9 mouse cellular contexts compared by ENCODE assay signal in the genomic region with DNA sequence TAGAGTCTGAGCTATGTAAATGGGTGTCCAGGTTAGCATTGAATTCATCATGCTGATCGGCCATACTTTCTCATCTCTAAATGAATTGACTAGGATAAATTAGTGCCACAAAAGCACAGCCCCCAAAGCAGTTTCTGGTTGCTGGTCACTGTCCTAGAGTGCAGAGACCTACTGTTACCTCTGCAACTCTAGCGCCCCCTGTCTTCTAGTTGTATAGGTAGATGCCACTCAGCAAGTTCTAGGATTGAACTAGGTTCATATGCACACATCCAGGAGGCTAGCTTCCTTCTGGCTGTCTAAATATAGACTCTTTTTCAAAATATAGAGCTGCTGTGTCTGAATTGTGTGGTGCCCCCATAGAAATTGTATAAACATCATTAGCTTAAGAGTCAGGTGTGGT.
DNase-seq lines count a peak whose midpoint lies in the region; ATAC-seq and TF ChIP-seq lines count a peak whose summit lies in the region.
"Had no signal": no experiment of that assay in that cellular context is flagged by ENCODE, and none has a peak within 500 bp of the region (broad histone marks: within the 10 kb centered on the region; RNA-seq: fewer than 3 reads in every experiment).

No protein-coding gene starts in this region.

- H3K9ac ChIP-seq in heart, adult 2 months (ENCODE audit: low read depth, low read length) = no peak overlapping the region
- no peak overlapping the region for H3K9ac ChIP-seq in heart, embryonic 11.5 days (ENCODE audit: low read depth, low read length)
- H3K9ac ChIP-seq in neural tube, embryonic 15.5 days (replicated peaks) = no peak overlapping the region
- H3K9ac ChIP-seq in hindbrain, embryonic 16.5 days (ENCODE audit: low read depth, low read length) = no peak overlapping the region

- no peak overlapping the region for H3K27ac ChIP-seq in heart, adult 2 months
- no peak overlapping the region for H3K27ac ChIP-seq in heart, embryonic 11.5 days (ENCODE audit: low read depth, low read length)
- H3K27ac ChIP-seq in neural tube, embryonic 15.5 days (replicated peaks) = no peak overlapping the region
- H3K27ac ChIP-seq in cortical plate, adult 2 months (ENCODE audit: insufficient read depth, low read length) = no peak overlapping the region
- H3K27ac ChIP-seq in hindbrain, embryonic 16.5 days (ENCODE audit: low read depth, low read length) = no peak overlapping the region

- no peak overlapping the region for H3K4me3 ChIP-seq in heart, adult 2 months
- no peak overlapping the region for H3K4me3 ChIP-seq in heart, embryonic 11.5 days (ENCODE audit: low read depth, low read length)
- H3K4me3 ChIP-seq in neural tube, embryonic 15.5 days (replicated peaks) = no peak overlapping the region
- no peak overlapping the region for H3K4me3 ChIP-seq in cortical plate, adult 2 months (ENCODE audit: insufficient read depth, low read length)
- no peak overlapping the region for H3K4me3 ChIP-seq in hindbrain, embryonic 16.5 days (ENCODE audit: low read length)

- H3K79me2 ChIP-seq in heart, adult 2 months (replicated peaks; ENCODE audit: control insufficient read depth, insufficient read depth, low read length) = no peaks in the 10 kb centered on the region

- no peak for TF ChIP-seq EP300 in heart, adult 2 months (IDR thresholded peaks at IDR 0.05; ENCODE audit: insufficient read depth, low read depth, low read length)

- intact Hi-C loops in heart, adult 2 months (cut with DNase I) = loop anchor here (5.0 kb wide), 1 partner anchor 34 kb away; no protein-coding TSS in a partner anchor

- 50% methylated on average over 2 of the region's 2 CpGs for WGBS in heart, adult 2 months
- WGBS in heart, embryonic 11.5 days (ENCODE audit: insufficient replicate concordance) = 50% methylated on average over 2 of the region's 2 CpGs
- WGBS in neural tube, embryonic 15.5 days = 49% methylated on average over 2 of the region's 2 CpGs
- WGBS in hindbrain, embryonic 16.5 days = 45% methylated on average over 2 of the region's 2 CpGs

- no peaks in the 10 kb centered on the region for H3K27me3 ChIP-seq in heart, adult 2 months (ENCODE audit: control insufficient read depth, insufficient read depth, low read length)
- H3K27me3 ChIP-seq in heart, embryonic 11.5 days (ENCODE audit: control insufficient read depth, insufficient read depth, low read length) = no peaks in the 10 kb centered on the region
- no peaks in the 10 kb centered on the region for H3K27me3 ChIP-seq in neural tube, embryonic 15.5 days (replicated peaks)
- no peaks in the 10 kb centered on the region for H3K27me3 ChIP-seq in hindbrain, embryonic 16.5 days (replicated peaks; ENCODE audit: control insufficient read depth, insufficient read depth, low read length)

- TF ChIP-seq POLR2A in heart, adult 2 months (IDR thresholded peaks at IDR 0.05; ENCODE audit: insufficient read depth, low read depth, low read length) = no peak
- TF ChIP-seq POLR2A in cortical plate, adult 2 months (IDR thresholded peaks at IDR 0.05; ENCODE audit: extremely low read depth, insufficient read depth, low read length) = no peak

- H3K36me3 ChIP-seq in heart, adult 2 months (ENCODE audit: control insufficient read depth, insufficient read depth, low read length) = no peaks in the 10 kb centered on the region
- H3K36me3 ChIP-seq in heart, embryonic 11.5 days (ENCODE audit: control insufficient read depth, insufficient read depth, low read length) = no peaks in the 10 kb centered on the region
- no peaks in the 10 kb centered on the region for H3K36me3 ChIP-seq in neural tube, embryonic 15.5 days
- no peaks in the 10 kb centered on the region for H3K36me3 ChIP-seq in hindbrain, embryonic 16.5 days (ENCODE audit: control insufficient read depth, insufficient read depth, low read length)

- no peaks in the 10 kb centered on the region for H3K9me3 ChIP-seq in heart, embryonic 11.5 days (replicated peaks; ENCODE audit: control insufficient read depth, low read length)
- no peaks in the 10 kb centered on the region for H3K9me3 ChIP-seq in neural tube, embryonic 15.5 days (replicated peaks)
- H3K9me3 ChIP-seq in hindbrain, embryonic 16.5 days (ENCODE audit: control insufficient read depth, low read length) = no peaks in the 10 kb centered on the region

- DNase-seq in heart, adult 2 months = no peak
- peak; percentile 5 for DNase-seq in neural tube, embryonic 10.5 days (ENCODE audit: extremely low spot score, low spot score)
- DNase-seq in thymus, postnatal 25 days = peak; percentile 5
- DNase-seq in ovary, postnatal 10 days (ENCODE audit: low spot score) = no peak
- DNase-seq: kidney, adult 18-20 months had no signal

- H3K4me2 ChIP-seq in heart, embryonic 11.5 days = no peak overlapping the region
- no peak overlapping the region for H3K4me2 ChIP-seq in neural tube, embryonic 15.5 days
- H3K4me2 ChIP-seq in hindbrain, embryonic 16.5 days (ENCODE audit: low read length) = no peak overlapping the region

- no peaks in the 10 kb centered on the region; the same call in 1 of the 2 replicates for H3K4me1 ChIP-seq in heart, adult 2 months (ENCODE audit: control insufficient read depth, insufficient read depth, low read length)
- no peaks in the 10 kb centered on the region for H3K4me1 ChIP-seq in heart, embryonic 11.5 days (ENCODE audit: control insufficient read depth, insufficient read depth, low read length)
- H3K4me1 ChIP-seq in neural tube, embryonic 15.5 days = peaks cover 12% of the 10 kb centered on the region
- H3K4me1 ChIP-seq in cortical plate, adult 2 months (ENCODE audit: control insufficient read depth, insufficient read depth, low read length) = no peaks in the 10 kb centered on the region; the same call in 1 of the 2 replicates
- H3K4me1 ChIP-seq in hindbrain, embryonic 16.5 days (ENCODE audit: control insufficient read depth, insufficient read depth, low read depth, low read length) = peaks cover 10% of the 10 kb centered on the region

- TF ChIP-seq CTCF in heart, adult 2 months (IDR thresholded peaks at IDR 0.05) = peak; percentile 75
- TF ChIP-seq CTCF in cortical plate, adult 2 months (IDR thresholded peaks at IDR 0.05; ENCODE audit: extremely low read depth, insufficient read depth, low read length) = peak; percentile 10; the same call in 1 of the 2 replicates

- no peak for ATAC-seq in heart, embryonic 11.5 days (replicated peaks; ENCODE audit: insufficient number of reproducible peaks, low FRiP score, low TSS enrichment)
- no peak for ATAC-seq in neural tube, embryonic 15.5 days (ENCODE audit: low FRiP score)
- no peak for ATAC-seq in hindbrain, embryonic 16.5 days

Comparison
In these comparisons a context has a peak if more than half of its experiments do, and no peak if none do; other contexts are left out.
1. DNase-seq: peak in neural tube, embryonic 10.5 days (single experiment) and thymus, postnatal 25 days (single experiment); none in heart, adult 2 months (0 of 2) and ovary, postnatal 10 days (single experiment).